Mouse (Mus musculus) naive thymus-derived CD4-positive, alpha-beta T cell, adult 2 months (primary cell): ENCODE measurements at regions not wholly inside any gene's neighbourhood (a gene's known extent, or its start where the extent isn't known, plus 50 kb on each side); places are given as distances from the start of the nearest gene placed in this dataset.
A peak's percentile ranks its signal among the peaks of the same experiment; 100 is the strongest.

ENCODE experiments used
- DNase-seq: peaks from one replicate; pipeline ENCODE4 v3.0.0-alpha.2; 2011; ENCODE audit warnings: low read depth

DNA sequence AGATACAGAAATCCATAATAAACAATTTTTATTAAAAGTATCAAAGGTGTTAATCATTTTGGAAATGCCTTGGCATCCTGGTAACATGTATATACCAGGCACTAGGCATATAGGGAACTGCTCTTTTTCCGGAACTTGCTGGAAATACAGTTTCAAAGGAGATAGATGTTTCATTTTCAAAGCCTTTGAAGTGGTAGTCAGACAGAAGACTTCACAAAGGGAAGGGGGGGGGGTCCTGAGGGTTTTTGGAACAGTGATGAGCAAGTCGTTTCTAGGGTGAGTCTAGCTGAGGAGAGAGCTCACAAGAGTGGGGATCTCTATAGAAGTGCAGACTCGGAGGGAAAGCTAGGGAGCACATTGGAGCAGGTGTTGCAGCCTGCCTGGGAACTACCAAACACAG, 73.4 kb upstream of the Nrip1 start:
- DNase-seq = peak; percentile 72

DNA sequence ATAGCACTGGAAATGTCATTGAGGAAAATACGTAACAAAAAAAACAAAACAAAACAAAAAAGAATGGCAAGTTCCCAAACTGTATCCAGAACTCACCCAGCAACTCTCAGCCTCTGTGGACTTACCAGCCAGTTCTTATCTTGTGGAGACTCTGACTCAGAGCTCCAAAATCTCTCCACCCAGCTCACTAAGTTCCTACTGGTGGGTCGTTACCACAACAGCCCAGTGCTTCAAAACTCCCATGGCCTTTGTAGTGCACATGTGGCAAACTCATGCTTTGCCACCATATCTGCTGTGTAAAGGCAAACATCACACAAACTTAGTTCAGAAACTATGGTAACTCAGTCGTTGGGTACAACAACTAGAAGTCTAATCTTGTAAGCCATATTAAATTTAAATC, 71.0 kb upstream of the Nrip1 start:
- no peak for DNase-seq

DNA sequence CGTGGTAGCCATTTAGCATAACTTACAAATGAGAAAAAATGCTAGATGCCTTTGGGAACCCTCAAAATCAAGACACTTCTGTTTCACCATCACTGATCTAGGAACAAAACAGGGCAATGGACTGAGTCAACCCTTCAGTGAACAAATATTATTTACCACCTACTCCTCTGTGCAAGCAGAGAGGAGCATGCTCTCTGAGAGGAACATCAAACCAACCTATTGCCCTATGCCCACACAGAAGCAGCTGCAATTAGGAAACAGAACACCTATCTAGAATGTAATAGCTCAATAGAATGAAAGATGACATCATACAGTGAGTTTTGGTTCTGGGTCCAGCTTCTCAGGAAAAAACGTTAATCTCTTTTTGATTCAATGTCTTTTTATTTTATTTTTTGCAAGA, 69.0 kb upstream of the Nrip1 start:
- no peak for DNase-seq

- DNase-seq = no peak
These were observed 68.3 kb upstream of the Nrip1 start for GRCm38 (mm10) chr16:76441803-76442448.

DNA sequence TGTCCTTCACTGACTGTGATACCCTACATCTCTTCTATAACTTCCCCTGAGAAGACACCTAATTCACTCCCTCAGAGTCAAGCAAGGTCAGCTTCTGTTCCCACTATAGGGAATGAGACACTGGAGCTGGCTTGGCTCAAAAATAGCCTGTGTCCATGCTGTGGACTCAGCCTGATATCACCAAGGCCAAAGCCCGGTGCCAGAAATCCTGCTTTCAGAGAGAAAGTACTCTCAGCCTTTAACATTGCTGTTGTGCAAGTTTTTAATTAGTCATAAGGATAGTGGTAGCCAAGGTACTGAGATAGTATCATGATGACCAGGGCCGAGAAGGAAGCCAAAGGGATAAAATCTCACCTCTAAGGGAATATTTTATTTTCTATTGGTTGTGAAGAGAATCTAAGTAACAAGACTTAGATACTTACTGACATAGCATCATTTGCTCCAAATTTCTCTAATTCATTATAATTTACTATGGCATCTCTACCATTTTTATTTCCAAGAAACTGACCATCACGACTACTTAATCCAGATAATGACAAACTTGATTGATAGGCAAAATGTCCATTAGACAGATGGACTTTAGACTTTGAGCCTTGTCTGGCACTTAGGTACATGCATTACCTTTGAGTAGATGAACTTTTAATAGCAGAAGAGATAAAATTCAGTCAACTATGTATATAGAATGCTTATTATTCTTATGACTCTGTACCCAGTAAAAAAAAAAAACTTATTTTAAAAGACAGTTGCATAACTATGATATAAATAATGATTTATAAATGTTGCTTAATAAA, 64.7 kb upstream of the Nrip1 start:
- DNase-seq = no peak

DNA sequence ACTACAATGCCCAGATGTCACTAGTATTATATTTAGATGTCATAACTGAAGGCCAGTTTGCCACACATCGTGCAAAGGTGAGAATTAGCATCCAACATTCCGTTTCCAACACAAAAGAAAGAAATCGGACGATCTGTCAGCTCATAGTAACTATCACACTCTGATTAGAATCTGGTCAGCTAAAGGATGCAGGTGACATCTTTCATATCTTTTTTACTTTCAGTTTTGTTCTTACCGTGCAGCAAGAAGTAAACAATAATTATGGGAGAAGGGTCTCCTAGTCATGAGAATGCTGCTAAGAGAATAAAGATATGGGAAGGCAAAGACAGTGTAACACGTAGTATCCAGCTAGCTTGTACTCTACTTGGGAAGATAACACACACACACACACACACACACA, 62.7 kb upstream of the Nrip1 start:
- DNase-seq = no peak

- DNase-seq = no peak
These were observed 59.6 kb upstream of the Nrip1 start for GRCm38 (mm10) chr16:76433076-76433825.

DNA sequence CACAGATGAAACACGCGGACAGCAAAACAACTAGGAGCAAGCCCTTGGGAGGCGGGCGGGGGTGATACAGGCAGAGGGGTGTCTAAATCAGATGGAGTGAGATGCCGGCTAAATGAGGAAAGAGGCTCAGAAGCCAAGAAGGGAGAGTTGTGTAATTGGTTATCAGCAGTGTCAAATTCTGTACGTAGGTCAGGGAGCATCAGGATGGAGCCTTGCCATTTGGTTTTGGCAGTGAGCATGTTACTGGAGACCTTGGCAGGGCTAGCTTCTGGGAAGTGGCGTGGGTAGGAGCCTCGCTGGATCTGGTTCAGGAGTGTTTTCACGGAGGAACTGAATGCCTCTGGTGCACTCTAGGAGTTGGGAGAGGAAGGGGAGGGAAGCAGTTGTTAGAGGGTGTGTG, 58.7 kb upstream of the Nrip1 start:
- no peak for DNase-seq

GRCm38 (mm10) chr16:76429156-76429555, 55.5 kb upstream of the Nrip1 start:
- DNase-seq = no peak

DNA sequence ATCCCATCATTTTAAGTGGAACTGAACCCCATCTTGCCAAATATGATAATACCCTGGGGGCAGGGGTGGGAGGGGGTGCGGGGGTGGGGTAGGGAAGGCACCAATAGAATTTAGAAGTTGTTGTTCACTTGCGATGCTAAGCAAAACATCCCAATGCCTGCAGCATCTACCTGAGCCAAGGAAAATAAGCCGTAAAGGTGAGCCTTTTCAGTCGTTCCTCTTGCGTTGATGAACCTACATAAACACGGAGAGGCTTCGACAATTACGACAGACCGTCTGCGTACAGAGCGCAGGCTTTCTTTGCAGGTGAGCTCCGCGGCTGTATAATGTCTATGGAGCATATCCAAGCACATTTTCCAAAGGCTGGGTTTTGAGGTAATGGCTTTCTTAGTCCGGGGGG, 50.3 kb upstream of the Nrip1 start:
- no peak for DNase-seq
